Mouse (Mus musculus) MEL (cell line): ENCODE measurements at regions not wholly inside any gene's neighbourhood (a gene's known extent, or its start where the extent isn't known, plus 50 kb on each side); places are given as distances from the start of the nearest gene placed in this dataset.

Experiments used
- DNase-seq: peaks from one replicate; pipeline ENCODE4 v3.0.0; 2011; ENCODE audit warnings: low read depth, low spot score
- H3K27ac ChIP-seq: 2 replicates; pipeline ENCODE4 v1.5.1; 2012; ENCODE audit warnings: low read depth, mild to moderate bottlenecking, control low read depth, low read length, moderate library complexity; ENCODE audit not compliant: control insufficient read depth
- H3K27me3 ChIP-seq, 2 experiments: fragments of 150-350 bp in 1 of 2; sonication (generic) in 1 of 2; 2 replicates each; pipeline ENCODE4 v1.6.1; 2012; ENCODE audit warnings: low read length in 2 of 2, mild to moderate bottlenecking in 2 of 2, improper control_type of control experiment in 1 of 2, moderate library complexity in 1 of 2; ENCODE audit not compliant: insufficient read depth in 2 of 2, control insufficient read depth in 1 of 2
- H3K36me3 ChIP-seq, 2 experiments: 2 replicates each; pipeline ENCODE4 v1.6.1; 2012 to 2014; ENCODE audit warnings: low read length in 2 of 2, improper control_type of control experiment in 1 of 2, inconsistent platforms in 1 of 2, mild to moderate bottlenecking in 1 of 2; ENCODE audit not compliant: insufficient read depth in 2 of 2, control insufficient read depth in 1 of 2
- H3K4me1 ChIP-seq, 2 experiments: fragments of 150-350 bp in 1 of 2; sonication (generic) in 1 of 2; 2 replicates each; pipeline ENCODE4 v1.6.1; 2012; ENCODE audit warnings: low read length in 2 of 2, improper control_type of control experiment in 1 of 2, mild to moderate bottlenecking in 1 of 2; ENCODE audit not compliant: insufficient read depth in 2 of 2, control insufficient read depth in 1 of 2
- H3K4me3 ChIP-seq, 2 experiments: fragments of 150-350 bp in 1 of 2; sonication (generic) in 1 of 2; 2 replicates each; pipeline ENCODE4 v1.5.1; 2012; ENCODE audit warnings: low read depth in 2 of 2, low read length in 2 of 2, mild to moderate bottlenecking in 2 of 2, moderate library complexity in 2 of 2, control low read depth in 1 of 2, improper control_type of control experiment in 1 of 2; ENCODE audit not compliant: control insufficient read depth in 1 of 2, insufficient read depth in 1 of 2
- H3K79me2 ChIP-seq: 2 replicates; pipeline ENCODE4 v1.6.1; 2012; ENCODE audit warnings: mild to moderate bottlenecking, low read length, moderate library complexity; ENCODE audit not compliant: control insufficient read depth, poor library complexity, insufficient read depth
- H3K9ac ChIP-seq: 2 replicates; pipeline ENCODE4 v1.6.1; 2012; ENCODE audit warnings: low read depth, mild to moderate bottlenecking, control low read depth, low read length, moderate library complexity; ENCODE audit not compliant: control insufficient read depth, poor library complexity, severe bottlenecking
- H3K9me3 ChIP-seq: fragments of 150-350 bp; sonication (generic); replicated peaks from 2 replicates; pipeline ENCODE4 v1.6.1; 2012; ENCODE audit warnings: mild to moderate bottlenecking, low read length, improper control_type of control experiment, moderate library complexity; ENCODE audit not compliant: insufficient read depth
- BHLHE40 ChIP-seq: IDR thresholded peaks from 2 replicates; pipeline ENCODE4 v1.6.1; 2012; ENCODE audit warnings: low read depth, mild to moderate bottlenecking, inconsistent platforms, low read length, improper control_type of control experiment, borderline replicate concordance
- CHD2 ChIP-seq: IDR thresholded peaks from 2 replicates; pipeline ENCODE4 v1.6.1; 2011; ENCODE audit warnings: low read length, improper control_type of control experiment
- E2F4 ChIP-seq: IDR thresholded peaks from 2 replicates; pipeline ENCODE4 v1.6.1; 2011; ENCODE audit warnings: low read depth, low read length, improper control_type of control experiment, borderline replicate concordance
- ELF1 ChIP-seq: IDR thresholded peaks from 2 replicates; pipeline ENCODE4 v1.6.1; 2014; ENCODE audit warnings: low read depth, mild to moderate bottlenecking, inconsistent platforms, low read length, improper control_type of control experiment, moderate library complexity
- KAT2A ChIP-seq: conservative IDR thresholded peaks from 2 replicates; pipeline ENCODE4 v1.6.1; 2012; ENCODE audit warnings: low read depth, low read length, improper control_type of control experiment, inconsistent platforms
- MAFK ChIP-seq: IDR thresholded peaks from 2 replicates; pipeline ENCODE4 v1.6.1; 2011; ENCODE audit warnings: low read depth, mild to moderate bottlenecking, low read length, improper control_type of control experiment, borderline replicate concordance
- MAX ChIP-seq: IDR thresholded peaks from 2 replicates; pipeline ENCODE4 v1.6.1; 2011; ENCODE audit warnings: low read length, improper control_type of control experiment
- MAZ ChIP-seq: IDR thresholded peaks from 2 replicates; pipeline ENCODE4 v1.6.1; 2012; ENCODE audit warnings: low read depth, mild to moderate bottlenecking, inconsistent platforms, low read length, improper control_type of control experiment
- MXI1 ChIP-seq: IDR thresholded peaks from 2 replicates; pipeline ENCODE4 v1.6.1; 2011; ENCODE audit warnings: mild to moderate bottlenecking, low read depth, low read length, improper control_type of control experiment
- MYB ChIP-seq: IDR thresholded peaks from 2 replicates; pipeline ENCODE4 v1.6.1; 2011; ENCODE audit warnings: mild to moderate bottlenecking, low read depth, low read length, improper control_type of control experiment
- MYC ChIP-seq: IDR thresholded peaks from 2 replicates; pipeline ENCODE4 v1.6.1; 2011; ENCODE audit warnings: low read depth, mild to moderate bottlenecking, low read length, improper control_type of control experiment, moderate library complexity
- NELFE ChIP-seq: IDR thresholded peaks from 2 replicates; pipeline ENCODE4 v1.6.1; 2011; ENCODE audit warnings: low read depth, low read length, improper control_type of control experiment
- POLR2AphosphoS5 ChIP-seq: IDR thresholded peaks from 2 replicates; pipeline ENCODE4 v1.6.1; 2012; ENCODE audit warnings: low read depth, borderline replicate concordance, mild to moderate bottlenecking, inconsistent platforms, low read length, moderate library complexity, mixed read lengths
- RAD21 ChIP-seq: IDR thresholded peaks from 2 replicates; pipeline ENCODE4 v1.6.1; 2011; ENCODE audit warnings: mild to moderate bottlenecking, low read depth, low read length, improper control_type of control experiment
- RCOR1 ChIP-seq: IDR thresholded peaks from 2 replicates; pipeline ENCODE4 v1.6.1; 2012; ENCODE audit warnings: low read depth, mild to moderate bottlenecking, inconsistent platforms, low read length, improper control_type of control experiment
- SIN3A ChIP-seq: IDR thresholded peaks from 2 replicates; pipeline ENCODE4 v1.6.1; 2012; ENCODE audit warnings: low read length, improper control_type of control experiment, inconsistent platforms
- TBP ChIP-seq: IDR thresholded peaks from 2 replicates; pipeline ENCODE4 v1.8.0; 2011; ENCODE audit warnings: low read depth, low read length, improper control_type of control experiment
- TCF12 ChIP-seq: IDR thresholded peaks from 2 replicates; pipeline ENCODE4 v1.6.1; 2014; ENCODE audit warnings: low read depth, mild to moderate bottlenecking, inconsistent platforms, low read length, improper control_type of control experiment, moderate library complexity
- UBTF ChIP-seq: IDR thresholded peaks from 2 replicates; pipeline ENCODE4 v1.6.1; 2012; ENCODE audit warnings: low read depth, mild to moderate bottlenecking, inconsistent platforms, low read length, improper control_type of control experiment, moderate library complexity, borderline replicate concordance; ENCODE audit not compliant: insufficient read depth
- ZMIZ1 ChIP-seq: IDR thresholded peaks from 2 replicates; pipeline ENCODE4 v1.6.1; 2012; ENCODE audit warnings: low read depth, mild to moderate bottlenecking, inconsistent platforms, low read length, improper control_type of control experiment, moderate library complexity
- ZNF384 ChIP-seq: IDR thresholded peaks from 2 replicates; pipeline ENCODE4 v1.6.1; 2012; ENCODE audit warnings: low read depth, mild to moderate bottlenecking, inconsistent platforms, low read length, improper control_type of control experiment

- Histone ChIP-seq H3K9ac (no peak overlapping the region), H3K9me3 (no peaks in the 10 kb centered on the region), H3K79me2 (no peaks in the 10 kb centered on the region), H3K4me3 (no peak overlapping the region), H3K36me3 (no peaks in the 10 kb centered on the region), H3K4me1 (no peaks in the 10 kb centered on the region), H3K27me3 (peaks cover 0 to 2% of the 10 kb centered on the region in 2 experiments; a peak in 2 of 4 replicates), H3K27ac (no peak overlapping the region)
- TF ChIP-seq KAT2A (no peak), RCOR1 (no peak), CHD2 (no peak), ZNF384 (no peak), TBP (no peak), ZMIZ1 (no peak), MAZ (no peak), E2F4 (no peak), RAD21 (no peak), MYC (no peak), MAX (no peak), SIN3A (no peak), MXI1 (no peak), UBTF (no peak), MYB (no peak), ELF1 (no peak), NELFE (no peak)
- no peak for DNase-seq
Observed at GRCm38 (mm10) chr17:4576883-4577282, 417.2 kb upstream of the Arid1b start.

DNA sequence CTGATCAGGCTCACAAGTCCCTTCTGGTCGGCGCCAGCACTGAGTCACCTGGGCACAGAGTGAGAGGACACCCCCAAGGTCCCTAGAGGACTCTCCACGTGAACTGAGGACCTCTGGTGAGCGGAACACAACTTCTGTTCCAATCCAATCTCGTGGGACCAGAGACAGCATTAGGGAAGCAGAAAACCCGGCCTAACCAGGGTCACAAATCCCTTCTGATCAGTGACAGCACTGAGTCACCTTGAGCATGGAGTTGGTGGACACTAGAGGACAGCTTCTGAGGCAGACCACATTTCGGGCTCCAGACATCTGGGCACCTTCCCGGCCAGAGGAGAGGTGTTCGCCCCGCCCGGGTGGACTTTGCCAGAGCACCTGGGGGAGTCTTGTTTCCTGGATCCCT, 412.3 kb upstream of the Arid1b start:
- no peak for TF ChIP-seq TCF12
- no peak for TF ChIP-seq ELF1
- TF ChIP-seq KAT2A = no peak
- TF ChIP-seq BHLHE40 = no peak
- TF ChIP-seq POLR2AphosphoS5 = no peak
- no peak for TF ChIP-seq MYC
- no peak for TF ChIP-seq MAFK
- TF ChIP-seq, all 39 proteins: peak for 0
- no peak overlapping the region for H3K4me3 ChIP-seq
- H3K27me3 ChIP-seq = no peaks in the 10 kb centered on the region; a peak in 1 of 4 replicates
- H3K4me1 ChIP-seq = no peaks in the 10 kb centered on the region
- no peaks in the 10 kb centered on the region for H3K36me3 ChIP-seq
- no peaks in the 10 kb centered on the region for H3K9me3 ChIP-seq
- DNase-seq = no peak
- H3K27ac ChIP-seq = no peak overlapping the region
- H3K79me2 ChIP-seq = no peaks in the 10 kb centered on the region
- no peak overlapping the region for H3K9ac ChIP-seq
